Mouse (Mus musculus) heart, adult 2 months (tissue): ENCODE measurements around the gene Col18a1.

Experiments
- CTCF ChIP-seq: fragments of 200-600 bp; IDR thresholded peaks from 2 replicates; pipeline ENCODE4 v1.8.1; 2022; ENCODE audit warnings: antibody characterized with exemption, mild to moderate bottlenecking, moderate library complexity
- EP300 ChIP-seq: fragments of 200-500 bp; IDR thresholded peaks from 2 replicates; pipeline ENCODE4 v1.6.1; 2011; ENCODE audit warnings: low read depth, low read length, control low read depth; ENCODE audit not compliant: insufficient read depth
- POLR2A ChIP-seq: fragments of 200-500 bp; IDR thresholded peaks from 2 replicates; pipeline ENCODE4 v1.6.1; 2011; ENCODE audit warnings: mild to moderate bottlenecking, low read depth, low read length, control low read depth; ENCODE audit not compliant: insufficient read depth

- no peak for TF ChIP-seq CTCF
- no peak for TF ChIP-seq EP300
- TF ChIP-seq POLR2A = no peak
Observed at GRCm38 (mm10) chr10:77200295-77200694, 33.9 kb upstream of the Col18a1 start.
